Mouse (Mus musculus) midbrain, postnatal 0 days (tissue): ENCODE measurements around the gene Col28a1. TPM values are rescaled to one million over a fixed set of nuclear protein-coding genes. Genes with fewer than 3 reads are reported as not detected.

Source experiments
- ATAC-seq: fragments of 200-750 bp; cut with Nextera tagmentation; 2 replicates; pipeline ENCODE4 v1.8.0; 2017; ENCODE audit warnings: moderate number of reproducible peaks, mild to moderate bottlenecking, moderate TSS enrichment, moderate library complexity; ENCODE audit not compliant: low FRiP score
- DNase-seq: peaks from one replicate; pipeline ENCODE4 v3.0.0-alpha.2; 2015; ENCODE audit warnings: low spot score
- H3K27ac ChIP-seq: fragments of 300-500 bp; sonication (generic); 2 replicates; pipeline ENCODE4 v1.5.1; 2014; ENCODE audit warnings: low read depth, mild to moderate bottlenecking, low read length, mixed read lengths
- H3K27me3 ChIP-seq: fragments of 300-500 bp; sonication (generic); 2 replicates; pipeline ENCODE4 v1.6.1; 2014; ENCODE audit warnings: low read length, control low read depth, mixed read lengths; ENCODE audit not compliant: insufficient read depth
- H3K36me3 ChIP-seq: fragments of 300-500 bp; sonication (generic); 2 replicates; pipeline ENCODE4 v1.6.1; 2014; ENCODE audit warnings: low read length, control low read depth, mixed read lengths; ENCODE audit not compliant: insufficient read depth
- H3K4me1 ChIP-seq: fragments of 300-500 bp; sonication (generic); 2 replicates; pipeline ENCODE4 v1.6.1; 2014; ENCODE audit warnings: mild to moderate bottlenecking, control low read depth, antibody characterized with exemption, low read length, mixed read lengths; ENCODE audit not compliant: insufficient read depth
- H3K4me2 ChIP-seq: fragments of 300-500 bp; sonication (generic); 2 replicates; pipeline ENCODE4 v1.6.1; 2014; ENCODE audit warnings: low read depth, mild to moderate bottlenecking, low read length, mixed read lengths; ENCODE audit not compliant: poor library complexity, severe bottlenecking
- H3K4me3 ChIP-seq: fragments of 300-500 bp; sonication (generic); 2 replicates; pipeline ENCODE4 v1.5.1; 2014; ENCODE audit warnings: low read depth, mild to moderate bottlenecking, low read length, moderate library complexity
- H3K9ac ChIP-seq: fragments of 300-500 bp; sonication (generic); replicated peaks from 2 replicates; pipeline ENCODE4 v1.6.1; 2014; ENCODE audit warnings: mild to moderate bottlenecking, low read length, moderate library complexity, mixed read lengths; ENCODE audit not compliant: poor library complexity, severe bottlenecking
- H3K9me3 ChIP-seq: fragments of 300-500 bp; sonication (generic); 2 replicates; pipeline ENCODE4 v1.6.1; 2016; ENCODE audit warnings: low read length, control low read depth
- CTCF ChIP-seq: IDR thresholded peaks from 2 replicates; pipeline ENCODE4 v1.5.1; 2016; ENCODE audit warnings: antibody characterized with exemption, mild to moderate bottlenecking
- WGBS: fragments of 180-500 bp; shearing (Covaris S2); extraction: QIAGEN DNeasy Blood & Tissue Kit; methylation state at CpG from one replicate; pipeline ENCODE4 v1.1.7; 2014; 5-methylcytosine and 5-hydroxymethylcytosine counted together
- polyA plus RNA-seq: library from polyadenylated mRNA; unstranded; fragments of >200 nt; fragmentation: Nextera tagmentation; extraction: Ambion mirVana; gene quantifications from 2 replicates; pipeline ENCODE4 v1.2.1, GENCODE M21; 2015
- total RNA-seq: library from RNA; depleted of rRNA; stranded (reverse); fragments of >200 nt; gene quantifications from 2 replicates; pipeline ENCODE4 v1.2.3, GENCODE M21; 2014

The Col28a1 gene
- total and polyA plus RNA-seq, 2 experiments from 2014 or later: 0.60 to 0.64 TPM

GRCm38 (mm10) chr6:8141881-8142280 lies 50.5 kb downstream of the Col28a1 start:
- ATAC-seq (no peak), DNase-seq (no peak)
- Histone ChIP-seq H3K27me3 (no peaks in the 10 kb centered on the region), H3K9me3 (no peaks in the 10 kb centered on the region), H3K4me1 (no peaks in the 10 kb centered on the region), H3K27ac (no peak overlapping the region), H3K9ac (no peak overlapping the region), H3K36me3 (no peaks in the 10 kb centered on the region), H3K4me3 (no peak overlapping the region), H3K4me2 (no peak overlapping the region)
- 44% methylated on average over 1 of the region's 1 CpGs for WGBS
- TF ChIP-seq CTCF: no peak

GRCm38 (mm10) chr6:8130149-8130548 lies 62.3 kb downstream of the Col28a1 start:
- no peak overlapping the region for H3K4me3 ChIP-seq
- TF ChIP-seq CTCF: no peak
- H3K4me2 ChIP-seq: no peak overlapping the region
- ATAC-seq (no peak), DNase-seq (no peak)
- H3K4me1 ChIP-seq: no peaks in the 10 kb centered on the region
- no peak overlapping the region for H3K9ac ChIP-seq
- no peaks in the 10 kb centered on the region for H3K36me3 ChIP-seq
- 78% methylated on average over 7 of the region's 7 CpGs for WGBS
- no peaks in the 10 kb centered on the region for H3K27me3 ChIP-seq
- no peaks in the 10 kb centered on the region for H3K9me3 ChIP-seq
- H3K27ac ChIP-seq: no peak overlapping the region

- 98% methylated on average over 1 of the region's 1 CpGs for WGBS
- DNase-seq: no peak
- no peak for TF ChIP-seq CTCF
- no peak overlapping the region for H3K4me3 ChIP-seq
- H3K9me3 ChIP-seq: no peaks in the 10 kb centered on the region
- no peaks in the 10 kb centered on the region for H3K4me1 ChIP-seq
- H3K4me2 ChIP-seq: no peak overlapping the region
- H3K9ac ChIP-seq: no peak overlapping the region
- H3K36me3 ChIP-seq: no peaks in the 10 kb centered on the region
- H3K27ac ChIP-seq: no peak overlapping the region
- no peaks in the 10 kb centered on the region for H3K27me3 ChIP-seq
- ATAC-seq: no peak
These were observed 64.3 kb downstream of the Col28a1 start for GRCm38 (mm10) chr6:8128164-8128563.

- DNase-seq (no peak), ATAC-seq (no peak)
- Histone ChIP-seq H3K4me3 (no peak overlapping the region), H3K4me2 (no peak overlapping the region), H3K9ac (no peak overlapping the region), H3K9me3 (no peaks in the 10 kb centered on the region), H3K4me1 (no peaks in the 10 kb centered on the region), H3K27me3 (no peaks in the 10 kb centered on the region), H3K36me3 (no peaks in the 10 kb centered on the region), H3K27ac (no peak overlapping the region)
- TF ChIP-seq CTCF: no peak
- 23% methylated on average over 3 of the region's 3 CpGs for WGBS
These were observed 65.9 kb downstream of the Col28a1 start for GRCm38 (mm10) chr6:8126545-8126944.

- DNase-seq: no peak
- no peak for TF ChIP-seq CTCF
- no peak for ATAC-seq
- WGBS: 83% methylated on average over 2 of the region's 2 CpGs
- Histone ChIP-seq H3K4me1 (no peaks in the 10 kb centered on the region), H3K27ac (no peak overlapping the region), H3K27me3 (no peaks in the 10 kb centered on the region), H3K36me3 (no peaks in the 10 kb centered on the region), H3K4me2 (no peak overlapping the region), H3K9ac (no peak overlapping the region), H3K9me3 (no peaks in the 10 kb centered on the region), H3K4me3 (no peak overlapping the region)
These were observed 73.3 kb downstream of the Col28a1 start for GRCm38 (mm10) chr6:8119116-8119515.

GRCm38 (mm10) chr6:8118577-8118976 lies 73.8 kb downstream of the Col28a1 start:
- H3K4me3 ChIP-seq: no peak overlapping the region
- no peaks in the 10 kb centered on the region for H3K36me3 ChIP-seq
- WGBS: 85% methylated on average over 2 of the region's 2 CpGs
- H3K4me1 ChIP-seq: no peaks in the 10 kb centered on the region
- TF ChIP-seq CTCF: no peak
- DNase-seq: no peak
- ATAC-seq: no peak
- no peaks in the 10 kb centered on the region for H3K27me3 ChIP-seq
- no peak overlapping the region for H3K27ac ChIP-seq
- no peak overlapping the region for H3K9ac ChIP-seq
- H3K4me2 ChIP-seq: no peak overlapping the region
- no peaks in the 10 kb centered on the region for H3K9me3 ChIP-seq
